Mouse (Mus musculus): ENCODE data around the gene Ceacam10.

DNA sequence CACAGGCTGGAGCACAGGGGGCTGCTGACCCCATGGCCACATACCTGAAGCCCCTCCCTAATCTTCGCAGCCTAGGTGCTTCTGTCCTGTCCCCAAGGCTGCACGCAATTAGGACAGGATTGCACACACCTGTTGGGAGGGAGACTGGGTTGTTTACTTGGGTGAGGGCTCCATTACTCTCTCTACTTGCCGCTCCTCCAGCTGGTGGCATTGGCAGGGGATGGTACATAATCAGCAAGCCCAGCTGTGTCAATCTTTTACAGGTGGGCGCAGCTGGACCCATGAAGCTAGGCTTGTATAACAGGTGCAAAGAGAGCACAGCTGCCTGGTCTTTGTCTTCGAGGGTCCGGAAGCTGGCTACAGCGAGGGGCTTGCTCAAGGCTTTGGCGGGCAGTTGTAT, 14.4 kb upstream of the Ceacam10 start:
- TF ChIP-seq CTCF (IDR thresholded peaks at IDR 0.05) (no peak), EP300 (IDR thresholded peaks at IDR 0.05) (no peak)

Data from lung, postnatal 0 days (tissue).